Mouse (Mus musculus) heart, adult 2 months (tissue): ENCODE data around the gene P4hb.

Experiments used
- CTCF ChIP-seq: fragments of 200-600 bp; IDR thresholded peaks from 2 replicates; pipeline ENCODE4 v1.8.1; 2022; ENCODE audit warnings: antibody characterized with exemption, mild to moderate bottlenecking, moderate library complexity
- EP300 ChIP-seq: fragments of 200-500 bp; IDR thresholded peaks from 2 replicates; pipeline ENCODE4 v1.6.1; 2011; ENCODE audit warnings: low read depth, low read length, control low read depth; ENCODE audit not compliant: insufficient read depth

DNA sequence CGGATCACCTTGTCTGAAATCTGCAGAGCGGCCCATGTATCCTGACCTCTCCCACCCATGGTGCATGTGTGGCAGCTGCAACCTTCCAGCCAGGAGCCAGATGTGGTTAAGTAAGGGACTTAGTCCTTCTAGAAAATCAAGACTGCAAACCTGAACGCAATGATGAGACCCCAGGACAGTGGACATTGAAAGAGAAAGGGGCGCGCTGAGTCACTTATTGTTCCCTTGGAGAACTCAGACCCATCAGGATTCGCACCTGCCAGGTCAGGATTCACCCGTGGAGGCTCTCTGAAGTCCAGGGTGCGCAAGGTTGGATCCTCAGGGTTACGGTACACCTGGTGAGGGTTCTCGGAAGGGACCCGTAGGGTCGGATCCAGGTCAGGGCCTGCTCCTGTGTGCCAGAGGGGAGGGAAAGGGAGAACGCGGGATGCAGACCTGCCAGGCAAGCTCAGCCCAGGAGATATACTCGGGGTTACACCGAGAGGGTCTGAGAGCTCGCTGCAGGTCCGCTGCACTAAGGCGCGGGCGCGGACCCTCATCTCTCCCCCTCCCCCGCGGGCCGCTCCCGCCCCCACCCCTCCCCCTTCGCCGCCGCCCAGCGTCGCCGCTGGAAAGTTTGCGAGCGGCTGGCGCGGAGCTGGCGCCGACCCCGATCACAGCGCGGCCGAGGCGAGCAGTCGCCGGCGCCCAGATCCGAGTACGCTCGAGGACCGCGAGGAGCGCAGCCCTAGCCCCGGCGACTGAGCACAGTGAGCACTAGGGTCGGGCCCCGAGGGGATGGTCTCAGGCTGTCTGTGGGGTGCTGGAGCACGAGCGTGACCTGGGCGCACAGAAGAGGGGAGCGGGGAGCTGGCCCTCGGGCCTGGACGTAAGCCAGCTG is 42.7 kb downstream of the P4hb start, which contains the start of gene Gcgr:
- TF ChIP-seq CTCF: no peak
- no peak for TF ChIP-seq EP300
